Mouse (Mus musculus) macrophage (primary cell): ENCODE data around the gene Rars. TPM values are rescaled to one million over a fixed set of nuclear protein-coding genes. Genes with fewer than 3 reads are reported as not detected.

ENCODE experiments used
- H3K27ac ChIP-seq: fragments of 350-480 bp; formaldehyde crosslinking; 2 replicates; pipeline ENCODE4 v1.9.0; 2021
- H3K36me3 ChIP-seq: fragments of 350-480 bp; formaldehyde crosslinking; 2 replicates; pipeline ENCODE4 v1.9.0; 2021; ENCODE audit errors: inconsistent target
- H3K4me3 ChIP-seq: fragments of 350-480 bp; formaldehyde crosslinking; 2 replicates; pipeline ENCODE4 v1.9.0; 2021; ENCODE audit errors: inconsistent target
- H3K79me2 ChIP-seq: fragments of 350-480 bp; formaldehyde crosslinking; 2 replicates; pipeline ENCODE4 v1.9.0; 2021; ENCODE audit errors: inconsistent target
- WGBS: methylation state at CpG from one replicate; pipeline ENCODE4 v1.1.7; 2026; ENCODE audit warnings: inconsistent platforms; ENCODE audit not compliant: missing documents; 5-methylcytosine and 5-hydroxymethylcytosine counted together
- polyA plus RNA-seq: library from polyadenylated mRNA; stranded (reverse); fragments of 250-400 nt; gene quantifications from 3 replicates; pipeline ENCODE4 v1.2.4, GENCODE M21; 2018; ENCODE audit warnings: inconsistent platforms

Gene Rars
- polyA plus RNA-seq, 1 experiment from 2014 or later = 102 TPM

GRCm38 (mm10) chr11:35769188-35769745 is 65.0 kb downstream of the Rars start, which contains the start of gene Pank3:
TSS of gene Pank3 (plus strand) at chr11:35769484.
- H3K36me3 ChIP-seq = no peaks in the 10 kb centered on the region
- WGBS = under 1% methylated on average over 47 of the region's 50 CpGs
- H3K79me2 ChIP-seq = peaks cover 46% of the 10 kb centered on the region
- H3K27ac ChIP-seq = peak within 1 kb of the TSS; percentile 67
- peak within 1 kb of the TSS; percentile 85 for H3K4me3 ChIP-seq

- H3K36me3 ChIP-seq = no peaks in the 10 kb centered on the region
- WGBS = 95% methylated on average over 5 of the region's 5 CpGs
- no peak overlapping the region for H3K27ac ChIP-seq
- no peak overlapping the region for H3K4me3 ChIP-seq
- peaks cover 22% of the 10 kb centered on the region for H3K79me2 ChIP-seq
These were observed 67.5 kb downstream of the Rars start for GRCm38 (mm10) chr11:35766845-35767244.

GRCm38 (mm10) chr11:35760627-35761003 is 73.7 kb downstream of the Rars start:
- Histone ChIP-seq H3K27ac (no peak overlapping the region), H3K36me3 (no peaks in the 10 kb centered on the region), H3K79me2 (no peaks in the 10 kb centered on the region), H3K4me3 (no peak overlapping the region)
- WGBS = 90% methylated on average over 4 of the region's 4 CpGs

- no peaks in the 10 kb centered on the region for H3K36me3 ChIP-seq
- H3K27ac ChIP-seq = no peak overlapping the region
- H3K79me2 ChIP-seq = no peaks in the 10 kb centered on the region
- no peak overlapping the region for H3K4me3 ChIP-seq
- 89% methylated on average over 7 of the region's 7 CpGs for WGBS
These were observed 74.2 kb downstream of the Rars start for GRCm38 (mm10) chr11:35760001-35760626.

Other genes starting within 250 kb of the Rars start
- 17.9 to 46.3 TPM (median 31.2 TPM) in 3 replicates for gene Pank3, start 65.0 kb downstream of the Rars start, polyA plus RNA-seq
- not detected in 3 replicates for gene Fbll1, start 35.6 kb downstream of the Rars start, polyA plus RNA-seq
- 0.05 to 0.09 TPM in 2 of 3 replicates, not detected in the other for gene Wwc1, start 146.0 kb upstream of the Rars start, polyA plus RNA-seq